Mouse (Mus musculus) urinary bladder, postnatal 25 days (tissue): ENCODE data around the gene Adipor2.
"Not testable (repeated sequence)": the region's sequence is repeated elsewhere in the genome, so short reads cannot be mapped to it uniquely, and the experiment has no call there.

Source experiments
- DNase-seq: peaks from one replicate; pipeline ENCODE4 v3.0.0; 2022; ENCODE audit warnings: low spot score

Adipor2 gene

GRCm38 (mm10) chr6:119417354-119417753, at the start of gene Adipor2:
Adipor2 (minus strand) TSS chr6:119417704.
- peak; percentile 64 for DNase-seq

- no peak for DNase-seq
Measured at GRCm38 (mm10) chr6:119466161-119466560, 48.7 kb upstream of the Adipor2 start.

- DNase-seq, result no peak
Measured at GRCm38 (mm10) chr6:119460391-119460790, 42.9 kb upstream of the Adipor2 start.

- no peak for DNase-seq
Measured at GRCm38 (mm10) chr6:119459041-119459440, 41.5 kb upstream of the Adipor2 start.

GRCm38 (mm10) chr6:119458166-119458565, 40.7 kb upstream of the Adipor2 start:
- no peak for DNase-seq

- peak; percentile 18 for DNase-seq
Measured at GRCm38 (mm10) chr6:119451981-119452499, 34.5 kb upstream of the Adipor2 start.

GRCm38 (mm10) chr6:119450965-119451943, 33.8 kb upstream of the Adipor2 start:
- no peak for DNase-seq

GRCm38 (mm10) chr6:119449060-119449499, 31.6 kb upstream of the Adipor2 start:
- peak; percentile 36 for DNase-seq

- no peak for DNase-seq
Measured at GRCm38 (mm10) chr6:119448321-119449059, 31.0 kb upstream of the Adipor2 start.

- no peak for DNase-seq
Measured at GRCm38 (mm10) chr6:119445671-119446607, 28.4 kb upstream of the Adipor2 start.

- peak; percentile 84 for DNase-seq
Measured at GRCm38 (mm10) chr6:119443742-119444645, 26.5 kb upstream of the Adipor2 start.

- DNase-seq, result not testable (repeated sequence)
Measured at GRCm38 (mm10) chr6:119442729-119443128, 25.2 kb upstream of the Adipor2 start.

- DNase-seq, result no peak
Measured at GRCm38 (mm10) chr6:119437894-119438761, 20.6 kb upstream of the Adipor2 start.

- DNase-seq, result no peak
Measured at GRCm38 (mm10) chr6:119434394-119434793, 16.9 kb upstream of the Adipor2 start.

GRCm38 (mm10) chr6:119431751-119432324, 14.3 kb upstream of the Adipor2 start:
- DNase-seq, result no peak

- DNase-seq, result peak; percentile 64
Measured at GRCm38 (mm10) chr6:119430508-119430907, 13.0 kb upstream of the Adipor2 start.

GRCm38 (mm10) chr6:119429311-119429710, 11.8 kb upstream of the Adipor2 start:
- no peak for DNase-seq

- no peak for DNase-seq
Measured at GRCm38 (mm10) chr6:119428611-119429010, 11.1 kb upstream of the Adipor2 start.

GRCm38 (mm10) chr6:119421001-119421400, 3.5 kb upstream of the Adipor2 start:
- DNase-seq, result no peak
